Mouse (Mus musculus): ENCODE measurements around the gene Gm45713. TPM values are rescaled to one million over a fixed set of nuclear protein-coding genes. Genes with fewer than 3 reads are reported as not detected.
A peak's percentile ranks its signal among the peaks of the same experiment; 100 is the strongest.
"Not testable (repeated sequence)": the region's sequence is repeated elsewhere in the genome, so short reads cannot be mapped to it uniquely, and the experiment has no call there.

Gm45713 gene
- 0.28 and 0.44 TPM in 2 replicates for polyA plus RNA-seq (2012; rRNA removed)

DNA sequence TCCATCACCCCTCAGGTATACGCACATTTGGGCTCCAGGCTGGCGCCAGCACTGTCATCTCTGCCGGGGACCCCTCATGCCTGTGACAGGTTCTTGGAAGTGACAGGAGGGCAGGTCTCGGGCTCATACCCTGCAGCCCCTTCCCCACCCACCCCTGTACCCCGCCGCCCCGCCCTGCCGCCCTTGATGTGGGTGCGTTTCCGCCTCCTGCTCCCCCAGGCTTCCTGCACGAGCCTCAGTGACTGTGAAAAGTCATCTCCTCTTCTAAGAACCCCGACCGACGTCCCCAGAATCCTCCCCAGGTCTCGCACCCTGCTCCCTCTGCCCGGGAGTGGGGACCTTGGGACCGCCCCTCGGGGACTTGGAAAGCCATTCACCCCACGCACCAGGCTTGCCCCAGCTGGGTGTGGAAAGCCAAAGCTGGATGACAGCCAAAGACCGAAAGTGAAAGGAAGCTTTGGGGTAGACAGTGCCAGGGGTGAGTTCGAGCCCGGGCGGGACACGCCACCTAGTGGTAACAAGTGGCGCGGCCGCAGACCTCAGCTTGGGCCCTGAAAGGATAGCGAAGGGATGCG, at the start of gene Gm45713, which contains the start of gene Flt3l:
Gene Gm45713, minus strand, starts transcription at position 239 of the 575 bp plus-strand sequence.
Gene Flt3l, minus strand, starts transcription at position 440 of the 575 bp plus-strand sequence.
- peak; percentile 82 for DNase-seq (ENCODE audit: low spot score)

GRCm38 (mm10) chr7:45183672-45184071, 47.6 kb upstream of the Gm45713 start:
- DNase-seq (ENCODE audit: low spot score): no peak

- no peak for DNase-seq (ENCODE audit: low spot score)
Observed at GRCm38 (mm10) chr7:45182606-45183005, 46.6 kb upstream of the Gm45713 start.

GRCm38 (mm10) chr7:45182199-45182601, 46.2 kb upstream of the Gm45713 start:
- peak; percentile 72 for DNase-seq (ENCODE audit: low spot score)

DNA sequence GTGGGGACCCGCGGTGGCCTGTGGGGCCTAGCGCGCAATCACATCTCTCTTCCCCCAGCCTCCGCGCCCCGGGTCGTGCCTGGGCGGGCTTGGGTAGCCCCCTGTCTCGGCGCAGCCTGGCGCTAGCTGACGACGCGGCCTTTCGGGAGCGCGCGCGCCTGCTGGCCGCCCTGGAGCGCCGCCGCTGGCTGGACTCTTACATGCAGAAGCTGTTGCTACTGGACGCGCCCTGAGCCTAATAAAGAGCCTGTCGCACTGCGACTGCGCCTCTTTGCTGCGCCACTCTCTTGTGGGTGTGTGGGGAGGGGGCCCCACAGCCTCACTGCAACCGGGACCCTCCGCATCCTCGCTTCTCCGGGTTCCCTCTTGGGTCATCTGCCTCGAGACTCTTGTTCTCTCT, 45.5 kb upstream of the Gm45713 start:
- no peak for DNase-seq (ENCODE audit: low spot score)

DNA sequence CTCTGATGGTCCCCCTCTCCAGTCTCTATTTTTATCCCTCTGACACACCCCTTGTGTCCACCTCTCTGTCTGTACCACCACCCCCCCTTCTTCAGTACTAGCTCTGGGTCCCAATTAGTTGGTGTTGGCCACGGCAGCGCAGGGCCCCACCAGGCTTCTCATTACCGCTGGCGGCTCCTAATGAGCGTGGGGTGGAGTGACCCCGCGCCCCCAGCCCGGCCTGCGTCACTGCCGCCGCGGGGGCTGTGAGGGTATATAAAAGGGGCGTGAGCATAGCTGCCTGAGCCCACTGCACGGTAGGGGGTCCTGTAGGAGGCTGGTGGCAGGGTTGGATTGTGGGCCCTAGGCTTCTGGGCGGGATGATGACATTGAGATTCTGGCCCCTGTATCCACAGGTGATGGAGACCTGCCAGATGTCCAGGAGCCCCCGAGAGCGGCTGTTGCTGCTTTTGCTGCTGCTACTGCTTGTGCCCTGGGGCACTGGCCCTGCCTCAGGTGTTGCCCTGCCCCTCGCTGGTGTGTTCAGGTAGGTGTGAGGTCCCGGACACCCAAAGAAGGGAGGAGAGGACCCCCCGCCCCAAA, 45.0 kb upstream of the Gm45713 start, which contains the start of gene Pth2:
Gene Pth2, plus strand, starts transcription at position 100 of the 582 bp plus-strand sequence.
- DNase-seq (ENCODE audit: low spot score): no peak

DNA sequence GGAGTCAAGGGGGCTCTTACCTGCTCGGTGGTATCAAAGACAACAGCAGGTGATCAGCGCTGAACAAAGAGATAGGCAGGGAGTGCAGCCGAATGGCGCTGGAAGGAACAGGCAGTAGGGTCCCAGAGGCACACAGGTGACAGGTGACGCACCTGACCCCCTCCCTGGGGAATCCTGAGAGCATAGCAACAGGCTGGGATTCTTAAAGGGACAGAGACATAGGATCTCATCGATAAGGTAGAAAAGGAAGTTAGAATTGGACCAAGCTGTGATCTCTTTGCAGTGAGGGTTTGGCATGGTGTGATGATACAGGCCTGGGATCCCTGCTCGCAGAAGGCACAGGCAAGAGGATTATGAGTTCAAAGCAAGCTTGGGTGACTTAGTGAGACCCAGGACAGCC, 43.4 kb upstream of the Gm45713 start, which contains the start of gene Gfy:
Gene Gfy, minus strand, starts transcription at position 101 of the 400 bp plus-strand sequence.
- DNase-seq (ENCODE audit: low spot score): no peak

DNA sequence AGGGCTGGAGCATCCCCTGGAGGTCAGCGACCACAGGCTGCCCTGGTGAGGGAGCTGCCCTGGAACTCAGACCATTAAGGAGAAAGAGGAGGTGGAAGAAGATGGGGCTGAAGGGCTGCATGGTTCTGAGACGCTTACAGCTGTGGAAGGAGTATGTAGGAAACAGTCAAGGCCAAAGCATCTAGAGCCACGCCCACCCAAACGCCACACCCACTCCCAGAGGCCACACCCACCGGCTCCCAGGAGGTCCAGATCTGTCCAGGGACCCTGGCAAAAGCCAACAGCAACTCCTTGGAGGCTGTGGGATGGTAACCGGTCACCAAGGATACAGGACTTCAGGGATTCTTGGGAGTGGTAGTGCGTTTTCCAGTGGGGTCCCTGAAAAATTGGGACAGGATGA, 42.5 kb upstream of the Gm45713 start:
- DNase-seq (ENCODE audit: low spot score): no peak

DNA sequence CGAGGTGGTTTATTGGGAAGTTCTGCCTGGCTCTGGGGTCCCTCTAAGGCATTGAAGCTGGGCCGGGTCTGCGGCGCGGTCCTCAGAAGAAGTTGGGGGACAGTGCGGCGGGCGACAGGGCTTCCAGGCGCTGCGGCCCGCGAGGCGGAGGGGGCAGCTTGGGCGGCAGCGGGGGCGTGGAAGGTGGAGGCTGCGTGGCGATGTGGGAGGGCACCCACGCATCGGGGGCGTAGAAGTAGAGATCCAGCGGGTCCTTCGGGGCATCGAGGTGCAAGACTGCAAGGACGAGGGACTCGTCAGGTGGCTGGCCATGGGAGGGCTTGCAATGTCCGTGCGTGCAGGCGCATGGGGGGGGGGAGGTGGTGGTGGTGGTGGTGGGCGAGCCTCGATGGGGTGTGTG, 40.3 kb upstream of the Gm45713 start:
- DNase-seq (ENCODE audit: low spot score): no peak

- no peak for DNase-seq (ENCODE audit: low spot score)
Observed at GRCm38 (mm10) chr7:45175929-45176328, 39.9 kb upstream of the Gm45713 start.

GRCm38 (mm10) chr7:45175398-45175797, 39.4 kb upstream of the Gm45713 start:
- no peak for DNase-seq (ENCODE audit: low spot score)

- no peak for DNase-seq (ENCODE audit: low spot score)
Observed at GRCm38 (mm10) chr7:45174567-45175280, 38.7 kb upstream of the Gm45713 start.

DNA sequence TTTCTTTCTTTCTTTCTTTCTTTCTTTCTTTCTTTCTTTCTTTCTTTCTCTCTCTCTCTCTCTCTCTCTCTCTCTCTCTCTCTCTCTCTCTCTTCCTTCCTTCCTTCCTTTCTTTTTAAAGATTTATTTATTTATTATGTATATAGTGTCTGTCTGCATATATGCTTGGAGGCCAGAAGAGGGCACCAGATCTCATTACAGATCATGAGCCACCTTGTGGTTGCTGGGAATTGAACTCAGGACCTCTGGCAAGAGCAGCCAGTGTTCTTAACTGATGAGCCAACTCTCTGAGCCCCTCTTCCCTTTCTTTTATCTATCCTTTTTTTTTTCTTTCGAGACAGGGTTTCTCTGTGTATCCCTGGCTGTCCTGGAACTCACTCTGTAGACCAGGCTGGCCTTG, 37.7 kb upstream of the Gm45713 start:
- DNase-seq (ENCODE audit: low spot score): not testable (repeated sequence)

DNA sequence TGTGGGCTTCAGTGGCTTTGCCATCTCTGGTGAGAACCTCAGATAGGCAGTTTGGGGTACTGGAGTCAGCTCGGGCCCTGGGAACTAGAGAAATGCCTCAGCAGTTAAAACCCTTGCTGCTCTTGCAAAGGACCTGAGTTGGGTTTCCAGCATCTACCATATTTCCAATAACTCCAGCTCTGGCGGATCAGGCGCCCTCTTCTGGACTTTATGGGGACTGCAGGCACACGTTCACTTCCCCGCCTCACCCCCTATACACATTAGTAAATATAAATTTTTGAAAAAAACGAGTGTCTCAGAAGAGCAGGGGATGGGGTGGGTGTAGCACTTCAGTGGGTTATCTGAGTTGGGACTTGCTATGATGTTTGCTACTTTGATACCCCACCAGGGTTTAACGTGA, 36.9 kb upstream of the Gm45713 start:
- DNase-seq (ENCODE audit: low spot score): no peak

DNA sequence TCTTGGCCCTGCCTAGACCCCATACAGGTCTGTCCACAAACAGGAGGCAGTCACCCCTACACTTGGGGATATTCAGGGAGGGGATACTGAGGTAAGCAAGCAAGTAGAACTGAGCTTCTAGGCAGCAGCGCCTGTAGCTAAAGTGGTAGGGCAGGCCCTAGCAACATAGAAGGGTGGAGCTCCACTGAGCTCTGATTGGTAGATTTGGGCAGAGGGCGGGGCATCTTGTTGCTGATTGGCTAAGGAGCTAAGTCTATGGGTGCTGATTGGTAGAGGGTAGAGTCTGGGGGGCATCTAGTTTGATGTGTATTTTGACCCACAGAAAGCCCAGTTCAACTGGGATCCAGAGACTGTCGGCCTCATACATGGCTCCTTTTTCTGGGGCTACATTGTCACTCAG, 33.5 kb upstream of the Gm45713 start:
- no peak for DNase-seq (ENCODE audit: low spot score)

GRCm38 (mm10) chr7:45168656-45169055, 32.6 kb upstream of the Gm45713 start:
- DNase-seq (ENCODE audit: low spot score): no peak

- DNase-seq (ENCODE audit: low spot score): no peak
Observed at GRCm38 (mm10) chr7:45167761-45168445, 31.9 kb upstream of the Gm45713 start.

DNA sequence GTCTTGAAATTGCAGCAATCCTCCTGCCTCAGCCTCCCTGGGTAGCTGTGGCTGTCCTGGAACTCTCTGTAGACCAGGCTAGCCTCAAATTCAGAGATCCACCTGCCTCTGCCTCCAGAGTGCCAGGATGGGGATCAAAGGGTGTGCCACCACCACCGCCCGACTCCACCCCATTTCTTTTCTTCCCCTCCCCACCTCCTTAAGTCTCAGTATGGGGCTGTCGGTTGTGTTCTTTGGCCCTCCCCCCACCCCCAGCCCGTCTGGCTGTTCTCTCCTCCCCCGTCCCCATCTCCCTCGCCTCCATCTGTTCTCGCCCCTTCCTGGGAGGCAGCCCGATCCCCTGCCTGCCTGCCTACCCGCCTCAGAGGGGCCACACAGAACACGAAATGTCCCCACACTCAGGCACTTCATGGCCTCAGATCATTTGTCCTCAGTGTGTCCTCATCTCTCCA, 30.9 kb upstream of the Gm45713 start:
- no peak for DNase-seq (ENCODE audit: low spot score)

GRCm38 (mm10) chr7:45165701-45166100, 29.7 kb upstream of the Gm45713 start:
- DNase-seq (ENCODE audit: low spot score): no peak

DNA sequence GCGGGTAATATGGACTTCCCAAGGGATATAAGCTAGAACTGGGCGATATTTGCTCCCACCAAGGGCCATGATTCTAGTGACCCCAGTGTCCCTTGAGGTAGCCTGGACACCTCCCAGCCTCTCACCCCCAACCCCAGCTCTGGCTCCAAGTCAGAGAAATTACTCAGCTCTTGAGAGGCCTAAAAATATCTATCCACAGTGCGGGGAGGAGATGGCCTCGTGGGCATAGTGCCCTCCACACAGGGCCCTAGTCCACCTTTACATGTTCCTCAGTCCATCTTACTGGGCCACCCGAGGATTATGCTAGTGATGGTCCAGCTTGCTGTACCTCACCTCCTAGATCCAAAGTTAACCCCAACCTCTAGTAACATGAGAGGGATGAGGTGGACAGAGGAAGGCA, 28.8 kb upstream of the Gm45713 start:
- no peak for DNase-seq (ENCODE audit: low spot score)

DNA sequence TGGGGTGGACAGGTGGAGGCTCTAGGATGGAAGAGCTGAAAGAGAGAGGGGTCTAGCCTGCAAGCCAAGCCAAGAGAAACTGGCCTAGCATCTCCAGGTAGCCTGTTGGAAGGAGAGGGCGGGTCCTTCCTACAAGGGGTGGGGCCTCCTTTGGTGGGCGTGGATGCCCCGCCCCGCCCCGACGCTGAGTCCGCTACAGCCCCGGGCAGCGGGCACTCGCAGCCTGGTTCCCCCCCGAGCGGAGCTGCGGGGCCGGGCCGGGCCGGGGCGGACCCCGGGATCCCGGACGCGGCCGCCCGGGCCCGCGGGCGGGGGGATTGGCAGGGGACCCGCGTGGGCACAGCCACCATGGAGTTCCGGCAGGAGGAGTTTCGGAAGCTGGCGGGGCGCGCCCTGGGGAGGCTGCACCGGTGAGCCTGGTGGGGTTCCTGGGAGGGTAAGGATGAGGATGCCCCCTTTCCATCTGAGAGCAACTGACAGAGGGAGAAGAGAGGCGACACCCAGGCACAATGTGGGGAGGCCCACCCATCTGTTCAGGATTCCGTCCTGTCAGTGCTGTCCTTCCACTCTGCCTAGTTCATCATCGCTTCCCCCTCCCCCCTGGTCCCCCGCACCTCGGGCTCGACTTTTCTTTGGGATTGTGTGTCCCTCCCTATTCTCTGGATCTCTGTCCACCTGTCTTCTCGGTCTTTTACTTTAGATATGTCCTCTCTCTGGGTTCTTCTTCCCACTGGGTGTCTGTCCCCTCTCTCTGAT, 27.9 kb upstream of the Gm45713 start, which contains the start of gene Slc17a7:
Gene Slc17a7, plus strand, starts transcription at position 215 of the 756 bp plus-strand sequence.
- no peak for DNase-seq (ENCODE audit: low spot score)
